Mouse (Mus musculus) limb, embryonic 12.5 days (tissue): ENCODE data around the gene Gatad2b. TPM values are rescaled to one million over a fixed set of nuclear protein-coding genes. Genes with fewer than 3 reads are reported as not detected.
A peak's percentile ranks its signal among the peaks of the same experiment; 100 is the strongest.

Experiments used
- ATAC-seq: fragments of 200-750 bp; cut with Nextera tagmentation; 2 replicates; pipeline ENCODE4 v1.8.0; 2017; ENCODE audit warnings: low read depth, moderate TSS enrichment; ENCODE audit not compliant: insufficient number of reproducible peaks, insufficient read depth, low FRiP score, low TSS enrichment
- H3K27ac ChIP-seq: fragments of 300-500 bp; sonication (generic); 2 replicates; pipeline ENCODE4 v1.5.1; 2016; ENCODE audit warnings: mild to moderate bottlenecking, moderate library complexity
- H3K27me3 ChIP-seq: fragments of 300-500 bp; sonication (generic); 2 replicates; pipeline ENCODE4 v1.6.1; 2016; ENCODE audit warnings: mild to moderate bottlenecking, moderate library complexity
- H3K36me3 ChIP-seq: fragments of 300-500 bp; sonication (generic); 2 replicates; pipeline ENCODE4 v1.6.1; 2016; ENCODE audit warnings: mild to moderate bottlenecking, moderate library complexity
- H3K4me1 ChIP-seq: fragments of 300-500 bp; sonication (generic); replicated peaks from 2 replicates; pipeline ENCODE4 v1.6.1; 2016
- H3K4me2 ChIP-seq: fragments of 300-500 bp; sonication (generic); 2 replicates; pipeline ENCODE4 v1.6.1; 2016; ENCODE audit warnings: mild to moderate bottlenecking, moderate library complexity
- H3K4me3 ChIP-seq: fragments of 300-500 bp; sonication (generic); replicated peaks from 2 replicates; pipeline ENCODE4 v1.5.1; 2016; ENCODE audit warnings: mild to moderate bottlenecking
- H3K9ac ChIP-seq: fragments of 300-500 bp; sonication (generic); replicated peaks from 2 replicates; pipeline ENCODE4 v1.6.1; 2016; ENCODE audit warnings: mild to moderate bottlenecking, moderate library complexity
- H3K9me3 ChIP-seq: fragments of 300-500 bp; sonication (generic); 2 replicates; pipeline ENCODE4 v1.6.1; 2016; ENCODE audit warnings: mild to moderate bottlenecking, moderate library complexity
- WGBS: fragments of 180-500 bp; shearing (Covaris S2); methylation state at CpG from one replicate; pipeline ENCODE4 v1.1.7; 2016; 5-methylcytosine and 5-hydroxymethylcytosine counted together
- polyA plus RNA-seq: library from polyadenylated mRNA; unstranded; fragments of >200 nt; fragmentation: Nextera tagmentation; extraction: Ambion mirVana; gene quantifications from 2 replicates; pipeline ENCODE4 v1.2.1, GENCODE M21; 2016

Gene Gatad2b
- polyA plus RNA-seq, 1 experiment from 2014 or later = 19.5 TPM

GRCm38 (mm10) chr3:90266901-90267775 is 25.8 kb upstream of the Gatad2b start:
- no peak overlapping the region for H3K27ac ChIP-seq
- peaks cover 49% of the 10 kb centered on the region for H3K36me3 ChIP-seq
- no peaks in the 10 kb centered on the region for H3K27me3 ChIP-seq
- H3K4me2 ChIP-seq = peak overlapping the region; percentile 74; the same call in 1 of the 2 replicates
- 92% methylated on average over 20 of the region's 20 CpGs for WGBS
- H3K4me1 ChIP-seq = peaks cover 15% of the 10 kb centered on the region
- no peak overlapping the region; the same call in 1 of the 2 replicates for H3K9ac ChIP-seq
- no peaks in the 10 kb centered on the region for H3K9me3 ChIP-seq
- peak overlapping the region; percentile 89; the same call in 1 of the 2 replicates for H3K4me3 ChIP-seq
- ATAC-seq = no peak

GRCm38 (mm10) chr3:90268190-90268589 is 24.8 kb upstream of the Gatad2b start:
- Histone ChIP-seq H3K4me2 (no peak overlapping the region), H3K27ac (no peak overlapping the region), H3K36me3 (peaks cover 49% of the 10 kb centered on the region), H3K27me3 (no peaks in the 10 kb centered on the region), H3K4me1 (peaks cover 15% of the 10 kb centered on the region), H3K9me3 (no peaks in the 10 kb centered on the region), H3K9ac (no peak overlapping the region), H3K4me3 (no peak overlapping the region)
- ATAC-seq = no peak
- WGBS = 95% methylated on average over 11 of the region's 11 CpGs

- H3K36me3 ChIP-seq = peaks cover 48% of the 10 kb centered on the region
- H3K4me3 ChIP-seq = no peak overlapping the region
- WGBS = 90% methylated on average over 16 of the region's 16 CpGs
- no peak overlapping the region for H3K27ac ChIP-seq
- peaks cover 15% of the 10 kb centered on the region for H3K4me1 ChIP-seq
- no peaks in the 10 kb centered on the region for H3K27me3 ChIP-seq
- no peaks in the 10 kb centered on the region for H3K9me3 ChIP-seq
- ATAC-seq = no peak
- H3K4me2 ChIP-seq = no peak overlapping the region
- H3K9ac ChIP-seq = no peak overlapping the region
These were observed 24.0 kb upstream of the Gatad2b start for GRCm38 (mm10) chr3:90268971-90269370.

- Histone ChIP-seq H3K27me3 (no peaks in the 10 kb centered on the region), H3K4me1 (peaks cover 10% of the 10 kb centered on the region), H3K4me2 (no peak overlapping the region), H3K9ac (no peak overlapping the region), H3K36me3 (peaks cover 58% of the 10 kb centered on the region), H3K4me3 (no peak overlapping the region), H3K27ac (no peak overlapping the region), H3K9me3 (no peaks in the 10 kb centered on the region)
- no peak for ATAC-seq
- 90% methylated on average over 8 of the region's 8 CpGs for WGBS
These were observed 22.2 kb upstream of the Gatad2b start for GRCm38 (mm10) chr3:90270784-90271183.

- no peaks in the 10 kb centered on the region for H3K27me3 ChIP-seq
- H3K36me3 ChIP-seq = peaks cover 71% of the 10 kb centered on the region
- no peak overlapping the region for H3K4me2 ChIP-seq
- H3K9me3 ChIP-seq = no peaks in the 10 kb centered on the region
- no peak overlapping the region for H3K9ac ChIP-seq
- no peak overlapping the region for H3K27ac ChIP-seq
- no peak overlapping the region for H3K4me3 ChIP-seq
- WGBS = 73% methylated on average over 9 of the region's 9 CpGs
- no peak for ATAC-seq
- no peaks in the 10 kb centered on the region for H3K4me1 ChIP-seq
These were observed 20.8 kb upstream of the Gatad2b start for GRCm38 (mm10) chr3:90272170-90272569.

GRCm38 (mm10) chr3:90273855-90274254 is 19.1 kb upstream of the Gatad2b start:
- 93% methylated on average over 22 of the region's 22 CpGs for WGBS
- H3K36me3 ChIP-seq = peaks cover 88% of the 10 kb centered on the region
- no peaks in the 10 kb centered on the region for H3K27me3 ChIP-seq
- H3K27ac ChIP-seq = no peak overlapping the region
- H3K9me3 ChIP-seq = no peaks in the 10 kb centered on the region
- H3K4me3 ChIP-seq = no peak overlapping the region
- no peaks in the 10 kb centered on the region for H3K4me1 ChIP-seq
- no peak overlapping the region for H3K4me2 ChIP-seq
- no peak for ATAC-seq
- no peak overlapping the region for H3K9ac ChIP-seq

GRCm38 (mm10) chr3:90275286-90275685 is 17.7 kb upstream of the Gatad2b start:
- no peak overlapping the region for H3K27ac ChIP-seq
- no peak overlapping the region for H3K4me3 ChIP-seq
- no peak overlapping the region for H3K9ac ChIP-seq
- H3K4me1 ChIP-seq = no peaks in the 10 kb centered on the region
- no peaks in the 10 kb centered on the region for H3K9me3 ChIP-seq
- no peak overlapping the region for H3K4me2 ChIP-seq
- 88% methylated on average over 11 of the region's 11 CpGs for WGBS
- peaks cover 95% of the 10 kb centered on the region for H3K36me3 ChIP-seq
- ATAC-seq = no peak
- no peaks in the 10 kb centered on the region for H3K27me3 ChIP-seq

GRCm38 (mm10) chr3:90276858-90277257 is 16.1 kb upstream of the Gatad2b start:
- no peak for ATAC-seq
- Histone ChIP-seq H3K4me3 (no peak overlapping the region), H3K4me2 (no peak overlapping the region), H3K27me3 (no peaks in the 10 kb centered on the region), H3K4me1 (no peaks in the 10 kb centered on the region), H3K9me3 (no peaks in the 10 kb centered on the region), H3K27ac (no peak overlapping the region), H3K36me3 (peaks cover 91% of the 10 kb centered on the region), H3K9ac (no peak overlapping the region)
- 48% methylated on average over 16 of the region's 16 CpGs for WGBS

- H3K36me3 ChIP-seq = peaks cover 82% of the 10 kb centered on the region
- H3K4me1 ChIP-seq = no peaks in the 10 kb centered on the region
- no peaks in the 10 kb centered on the region for H3K27me3 ChIP-seq
- H3K9me3 ChIP-seq = no peaks in the 10 kb centered on the region
- no peak for ATAC-seq
- H3K27ac ChIP-seq = no peak overlapping the region
- WGBS = 94% methylated on average over 9 of the region's 9 CpGs
- no peak overlapping the region for H3K4me3 ChIP-seq
- H3K4me2 ChIP-seq = no peak overlapping the region
- no peak overlapping the region for H3K9ac ChIP-seq
These were observed 15.2 kb upstream of the Gatad2b start for GRCm38 (mm10) chr3:90277793-90278192.

- peaks cover 78% of the 10 kb centered on the region for H3K36me3 ChIP-seq
- no peak overlapping the region for H3K27ac ChIP-seq
- H3K9ac ChIP-seq = no peak overlapping the region
- ATAC-seq = no peak
- no peaks in the 10 kb centered on the region for H3K27me3 ChIP-seq
- H3K4me3 ChIP-seq = no peak overlapping the region
- no peak overlapping the region for H3K4me2 ChIP-seq
- no peaks in the 10 kb centered on the region for H3K4me1 ChIP-seq
- no peaks in the 10 kb centered on the region for H3K9me3 ChIP-seq
- 91% methylated on average over 10 of the region's 10 CpGs for WGBS
These were observed 14.8 kb upstream of the Gatad2b start for GRCm38 (mm10) chr3:90278211-90278610.

- H3K36me3 ChIP-seq = peaks cover 69% of the 10 kb centered on the region
- WGBS = 91% methylated on average over 9 of the region's 9 CpGs
These were observed 13.8 kb upstream of the Gatad2b start for GRCm38 (mm10) chr3:90279216-90279615.

GRCm38 (mm10) chr3:90279743-90280142 is 13.2 kb upstream of the Gatad2b start:
- H3K27ac ChIP-seq = no peak overlapping the region
- no peak overlapping the region for H3K4me3 ChIP-seq
- WGBS = 92% methylated on average over 7 of the region's 7 CpGs
- no peaks in the 10 kb centered on the region for H3K27me3 ChIP-seq
- H3K36me3 ChIP-seq = peaks cover 66% of the 10 kb centered on the region
- no peak for ATAC-seq
- no peaks in the 10 kb centered on the region for H3K4me1 ChIP-seq
- H3K9me3 ChIP-seq = no peaks in the 10 kb centered on the region
- no peak overlapping the region for H3K4me2 ChIP-seq
- no peak overlapping the region for H3K9ac ChIP-seq

More at GRCm38 (mm10) chr3:90279216-90279615, 13.8 kb upstream of the Gatad2b start:
- H3K27ac ChIP-seq = no peak overlapping the region
- H3K4me2 ChIP-seq = no peak overlapping the region
- H3K4me3 ChIP-seq = no peak overlapping the region
- no peak for ATAC-seq
- H3K4me1 ChIP-seq = no peaks in the 10 kb centered on the region
- no peaks in the 10 kb centered on the region for H3K9me3 ChIP-seq
- H3K27me3 ChIP-seq = no peaks in the 10 kb centered on the region
- H3K9ac ChIP-seq = no peak overlapping the region
